Mouse (Mus musculus) embryo, embryonic 11.5 days (tissue): Measurements from ENCODE around the gene Gm4301.
"Not testable (repeated sequence)": the region's sequence is repeated elsewhere in the genome, so short reads cannot be mapped to it uniquely, and the experiment has no call there.

Source experiments
- DNase-seq: peaks from one replicate; pipeline ENCODE4 v3.0.0-alpha.2; 2012; ENCODE audit warnings: low read depth, low spot score

Gene Gm4301

GRCm38 (mm10) chr10:100335376-100335775 is at the start of gene Gm4301:
Gm4301 (plus strand) TSS chr10:100335676.
- not testable (repeated sequence) for DNase-seq

- no peak for DNase-seq
Observed at GRCm38 (mm10) chr10:100296105-100296504, 39.4 kb upstream of the Gm4301 start.

- not testable (repeated sequence) for DNase-seq
Observed at GRCm38 (mm10) chr10:100300106-100300505, 35.4 kb upstream of the Gm4301 start.

GRCm38 (mm10) chr10:100340536-100340935 is 5.1 kb downstream of the Gm4301 start, which contains the start of gene Gm4302:
Gm4302 (plus strand) TSS chr10:100340836.
- not testable (repeated sequence) for DNase-seq

- not testable (repeated sequence) for DNase-seq
Observed at GRCm38 (mm10) chr10:100345672-100346071, 10.2 kb downstream of the Gm4301 start, which contains the start of gene Gm4303. Gm4303 (plus strand) TSS chr10:100345972.

GRCm38 (mm10) chr10:100350793-100351192 is 15.3 kb downstream of the Gm4301 start, which contains the start of gene Gm4305:
Gm4305 (plus strand) TSS chr10:100351093.
- DNase-seq, result not testable (repeated sequence)

GRCm38 (mm10) chr10:100356841-100357240 is 21.4 kb downstream of the Gm4301 start:
- not testable (repeated sequence) for DNase-seq

- not testable (repeated sequence) for DNase-seq
Observed at GRCm38 (mm10) chr10:100361038-100361437, 25.6 kb downstream of the Gm4301 start, which contains the start of gene Gm4307. Gm4307 (plus strand) TSS chr10:100361338.

- not testable (repeated sequence) for DNase-seq
Observed at GRCm38 (mm10) chr10:100382460-100382859, 47.0 kb downstream of the Gm4301 start, which contains the start of gene Gm4312. Gm4312 (minus strand) TSS chr10:100382560.
